Mouse (Mus musculus): ENCODE results near the gene Plin5.
"Not testable (repeated sequence)": the region's sequence is repeated elsewhere in the genome, so short reads cannot be mapped to it uniquely, and the experiment has no call there.

Plin5 gene

DNA sequence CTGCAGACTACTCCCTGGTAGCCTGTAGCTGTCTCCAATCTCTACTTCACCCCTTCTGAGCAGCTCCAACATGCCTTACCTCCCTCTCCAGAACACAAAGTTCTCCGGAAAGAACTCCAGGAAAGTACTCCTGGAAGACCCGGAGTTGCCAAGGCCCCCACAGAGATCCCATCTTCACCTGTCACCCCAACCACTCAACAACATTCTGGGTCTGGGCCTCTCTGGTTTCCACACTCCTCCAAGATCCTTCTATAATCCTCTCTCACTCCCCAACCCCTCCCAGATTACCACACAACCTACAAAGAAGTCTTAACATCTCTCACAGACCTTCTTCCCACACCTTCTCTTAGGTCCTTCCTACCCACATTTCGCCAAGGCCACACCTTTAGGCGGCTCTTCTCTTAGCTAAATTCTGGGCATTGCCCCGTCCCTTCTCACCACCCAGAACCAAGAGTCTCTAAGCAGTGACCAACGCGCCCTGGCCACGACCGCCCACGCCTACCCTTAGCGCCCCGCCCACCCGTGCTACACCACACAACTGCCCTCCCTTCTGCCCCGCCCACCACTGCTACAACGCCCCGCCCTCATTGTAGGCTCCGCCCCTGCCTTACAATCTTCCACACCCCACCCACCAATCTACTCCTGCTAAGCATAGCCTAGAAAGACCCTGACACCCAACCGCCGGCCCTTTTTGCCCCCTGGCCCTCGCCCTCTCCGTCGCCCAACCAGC, 43.1 kb downstream of the Plin5 start:
- DNase-seq (ENCODE audit: low read depth, low spot score): peak; percentile 96

DNA sequence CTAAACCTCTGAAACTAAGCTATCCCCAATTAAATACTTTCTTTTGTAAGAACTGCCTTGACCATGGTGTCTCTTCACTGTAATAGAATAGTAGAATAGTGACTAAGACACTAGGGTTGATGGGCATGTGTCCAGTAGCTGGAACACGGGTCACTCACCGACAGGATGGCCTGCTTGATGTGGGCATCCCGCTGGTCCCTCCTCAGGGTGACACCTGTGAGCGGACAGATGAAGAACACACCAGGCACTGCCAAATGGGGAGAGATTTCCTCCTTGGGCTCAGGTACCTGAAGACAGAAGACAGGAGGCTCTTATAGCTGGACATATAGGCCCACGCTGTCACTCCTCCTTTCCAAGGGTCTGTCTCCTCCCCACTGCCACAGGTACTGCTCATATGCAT, 45.2 kb downstream of the Plin5 start:
- DNase-seq (ENCODE audit: low read depth, low spot score): no peak

DNA sequence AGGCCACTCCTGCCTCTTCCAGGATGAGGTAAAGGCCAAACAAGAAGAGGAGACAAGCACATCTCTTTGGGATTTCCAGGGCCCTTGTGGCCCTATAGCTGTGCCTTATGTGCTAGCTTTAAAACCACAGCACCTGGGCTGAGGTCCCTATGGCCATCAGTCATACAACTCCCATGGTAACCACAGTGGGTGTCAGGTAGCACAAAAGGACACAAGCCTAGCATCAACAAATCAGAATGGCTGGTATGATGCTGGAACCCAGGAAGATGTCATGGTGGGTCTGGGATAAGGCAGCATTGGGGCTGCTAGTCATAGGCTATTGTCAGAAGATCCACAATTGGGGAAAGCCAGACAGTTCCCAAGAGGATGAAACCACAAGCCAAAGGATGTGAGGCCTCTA, 46.3 kb downstream of the Plin5 start:
- peak; percentile 32 for DNase-seq (ENCODE audit: low read depth, low spot score)

DNA sequence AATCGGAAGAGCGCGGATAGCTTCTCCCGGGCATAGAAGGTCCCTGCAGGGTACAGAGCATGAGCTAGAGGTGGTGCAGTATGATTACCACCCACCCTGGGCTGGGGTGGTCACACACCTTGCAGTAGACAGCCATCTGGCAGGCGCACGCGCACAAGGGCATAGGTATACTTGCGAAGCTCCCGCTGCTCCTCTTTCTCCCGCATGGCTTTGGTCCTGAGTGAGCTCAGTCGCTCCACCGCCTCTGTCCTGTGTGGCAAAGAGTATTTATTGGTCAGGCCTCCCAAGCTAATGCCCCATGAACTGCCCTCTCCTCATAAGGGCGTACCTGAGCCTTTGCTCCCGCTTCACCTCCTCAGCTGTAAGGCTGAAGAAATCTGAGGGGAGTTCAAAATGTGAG, 48.3 kb downstream of the Plin5 start:
- no peak for DNase-seq (ENCODE audit: low read depth, low spot score)

GRCm38 (mm10) chr17:56066451-56066850, 50.9 kb downstream of the Plin5 start:
- peak; percentile 24 for DNase-seq (ENCODE audit: low read depth, low spot score)

DNA sequence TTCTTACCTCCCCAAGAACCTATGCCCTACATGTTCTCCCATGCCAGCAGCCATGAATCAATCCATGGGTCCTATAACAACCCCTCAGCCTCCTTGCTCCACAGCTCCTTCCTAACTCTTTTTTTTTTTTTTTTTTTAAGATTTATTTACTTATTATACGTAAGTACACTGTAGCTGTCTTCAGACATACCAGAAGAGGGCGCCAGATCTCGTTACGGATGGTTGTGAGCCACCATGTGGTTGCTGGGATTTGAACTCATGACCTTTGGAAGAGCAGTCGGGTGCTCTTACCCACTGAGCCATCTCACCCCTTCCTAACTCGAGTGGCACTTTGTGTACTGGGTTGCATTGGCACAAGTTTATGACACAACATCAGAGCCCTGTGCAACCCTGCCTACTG, 51.7 kb downstream of the Plin5 start:
- not testable (repeated sequence) for DNase-seq (ENCODE audit: low read depth, low spot score)

DNA sequence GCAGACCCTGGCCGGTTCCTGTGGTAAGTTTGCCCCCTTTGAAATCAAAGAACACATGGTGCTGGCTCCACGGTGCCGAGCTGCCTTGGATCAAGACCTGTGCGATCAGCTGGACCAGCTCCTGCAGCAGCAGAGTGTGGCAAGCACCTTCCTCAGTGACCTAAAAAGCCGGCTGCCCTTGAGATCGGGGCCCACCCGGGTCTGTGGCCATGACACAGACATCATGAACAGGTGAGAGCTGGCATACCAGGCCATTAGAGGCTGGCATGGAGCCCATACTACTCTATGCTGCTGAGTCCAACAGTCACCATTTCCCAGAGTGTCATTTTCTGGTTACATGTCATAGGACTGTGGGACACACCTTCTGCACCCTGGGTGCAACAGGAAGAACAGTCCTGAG, 55.3 kb downstream of the Plin5 start:
- no peak for DNase-seq (ENCODE audit: low read depth, low spot score)

All from 3T3-L1 (cell line).